Mouse (Mus musculus): Measurements from ENCODE around the gene Epm2aip1.

DNA sequence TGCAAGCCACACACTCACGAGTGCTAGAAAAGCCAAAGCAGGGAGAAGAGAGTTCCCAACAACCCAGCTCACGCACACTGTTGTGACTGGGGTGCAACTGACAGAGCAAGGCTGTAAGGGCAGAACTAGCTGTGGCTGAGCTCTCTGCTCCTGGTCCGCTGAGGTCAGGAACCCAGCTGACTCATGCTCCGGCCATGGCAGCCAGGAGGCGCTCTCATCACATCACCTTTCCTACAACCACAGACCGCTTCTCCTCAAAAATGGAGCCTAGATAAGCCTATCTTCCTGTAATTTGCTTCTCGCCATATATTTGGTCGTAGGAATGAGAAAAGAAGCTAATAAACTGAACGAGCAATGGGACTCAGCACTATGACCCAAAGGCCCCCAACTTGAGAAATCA lies 37.0 kb upstream of the Epm2aip1 start:
- TF ChIP-seq MAX (IDR thresholded peaks at IDR 0.05; ENCODE audit: low read length) (no peak), ETS1 (IDR thresholded peaks at IDR 0.05; ENCODE audit: low read depth, low read length) (no peak), BHLHE40 (IDR thresholded peaks at IDR 0.05; ENCODE audit: borderline replicate concordance, low read depth, low read length) (no peak), MAZ (IDR thresholded peaks at IDR 0.05; ENCODE audit: low read depth, low read length) (no peak)

Measured in MEL (cell line).